9 mouse cellular contexts compared by ENCODE assay signal in the genomic region with DNA sequence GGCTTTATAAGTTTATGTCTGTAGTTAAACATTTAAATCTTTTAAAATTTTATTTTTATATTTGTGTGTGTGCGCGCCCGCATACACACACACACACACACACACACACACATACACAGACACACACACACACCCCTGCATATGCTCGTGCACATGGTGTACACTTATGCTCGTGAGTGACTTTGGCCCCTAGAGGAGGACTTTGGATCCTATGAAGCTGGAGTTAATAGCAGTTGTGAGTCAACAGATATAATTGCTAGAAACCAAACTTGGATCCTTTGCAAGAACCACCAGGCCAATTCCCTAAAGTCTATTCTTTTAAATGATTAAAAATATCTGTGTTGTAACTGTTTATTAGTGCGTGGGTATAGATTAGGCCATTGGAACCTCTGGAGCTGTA. TPM values are rescaled to one million over a fixed set of nuclear protein-coding genes. Genes with fewer than 3 reads are reported as not detected.
A peak's percentile ranks its signal among the peaks of the same experiment; 100 is the strongest.
DNase-seq lines count a peak whose midpoint lies in the region; ATAC-seq lines count a peak whose summit lies in the region.
"Had no signal": no experiment of that assay in that cellular context is flagged by ENCODE, and none has a peak within 500 bp of the region (broad histone marks: within the 10 kb centered on the region; RNA-seq: fewer than 3 reads in every experiment).

No protein-coding gene starts in this region.

- 75% methylated on average over 6 of the region's 6 CpGs for WGBS in heart, embryonic 15.5 days
- 73% methylated on average over 6 of the region's 6 CpGs for WGBS in midbrain, embryonic 13.5 days

- DNase-seq in kidney, adult 11 months, result peak; percentile 26
- no peak for DNase-seq in kidney, postnatal 10 days
- DNase-seq in Muller cell, postnatal 12 days (ENCODE audit: inconsistent ontology term), result peak; percentile 43
- DNase-seq in left cerebral cortex, postnatal 10 days (ENCODE audit: extremely low spot score in 1 of 2, low spot score in 2 of 2), result no peak
- DNase-seq in cerebellum, adult 18-20 months, result no peak
- no peak for DNase-seq in adrenal gland, postnatal 14 days
- DNase-seq: gastrocnemius, postnatal 14 days had no signal

- no peak overlapping the region for H3K4me2 ChIP-seq in heart, embryonic 15.5 days
- no peak overlapping the region for H3K4me2 ChIP-seq in midbrain, embryonic 13.5 days (replicated peaks)

- no peaks in the 10 kb centered on the region for H3K9me3 ChIP-seq in heart, embryonic 15.5 days (replicated peaks)
- no peaks in the 10 kb centered on the region for H3K9me3 ChIP-seq in midbrain, embryonic 13.5 days

- no peaks in the 10 kb centered on the region for H3K36me3 ChIP-seq in heart, embryonic 15.5 days
- no peaks in the 10 kb centered on the region for H3K36me3 ChIP-seq in midbrain, embryonic 13.5 days

- H3K9ac ChIP-seq in heart, embryonic 15.5 days, result no peak overlapping the region
- H3K9ac ChIP-seq in midbrain, embryonic 13.5 days (replicated peaks), result no peak overlapping the region

- peak overlapping the region; percentile 78 for H3K27ac ChIP-seq in heart, embryonic 15.5 days
- H3K27ac ChIP-seq in midbrain, embryonic 13.5 days, result peak overlapping the region; percentile 97

- no peak overlapping the region for H3K4me3 ChIP-seq in heart, embryonic 15.5 days
- no peak overlapping the region for H3K4me3 ChIP-seq in midbrain, embryonic 13.5 days (replicated peaks)

- intact Hi-C loops in left cerebral cortex, postnatal 10 days (cut with DNase I), result no loop called here

- peaks cover 37% of the 10 kb centered on the region for H3K4me1 ChIP-seq in heart, embryonic 15.5 days (replicated peaks)
- peaks cover 41% of the 10 kb centered on the region for H3K4me1 ChIP-seq in midbrain, embryonic 13.5 days (replicated peaks)

- ATAC-seq in heart, embryonic 15.5 days (replicated peaks; ENCODE audit: insufficient number of reproducible peaks, insufficient read depth, low FRiP score, low read depth), result 0 out of 2 replicates have a peak, but pooled peaks have one; percentile 44
- peak; percentile 73; the same call in 1 of the 2 replicates for ATAC-seq in midbrain, embryonic 13.5 days

- H3K27me3 ChIP-seq in heart, embryonic 15.5 days, result no peaks in the 10 kb centered on the region
- no peaks in the 10 kb centered on the region for H3K27me3 ChIP-seq in midbrain, embryonic 13.5 days

RNA-seq across cellular contexts. Expression of a gene that starts 42.8 kb away (rescaled TPM):
- polyA plus RNA-seq in heart, embryonic 15.5 days (2015; fragmentation: Nextera tagmentation; extraction: Ambion mirVana), result 30.3 and 32.6 TPM in 2 replicates
- polyA plus RNA-seq in midbrain, embryonic 13.5 days (2015; fragmentation: Nextera tagmentation; extraction: Ambion mirVana), result 48.5 and 49.9 TPM in 2 replicates
- 100 to 1,000 TPM; 119 to 135 TPM for total RNA-seq in left cerebral cortex, postnatal 10 days (2021)
- total RNA-seq in adrenal gland, postnatal 14 days (2021), result 82.0 and 103 TPM in 2 replicates

Comparison
In these comparisons a context has a peak if more than half of its experiments do, and no peak if none do; other contexts are left out.
1. DNase-seq: peak in kidney, adult 11 months (single experiment) and Muller cell, postnatal 12 days (single experiment); none in kidney, postnatal 10 days (single experiment), left cerebral cortex, postnatal 10 days (0 of 2), cerebellum, adult 18-20 months (0 of 2) and adrenal gland, postnatal 14 days (single experiment).